Mouse (Mus musculus) liver, embryonic 14.5 days (tissue): ENCODE measurements around the gene Opcml.

ENCODE experiments used
- CTCF ChIP-seq: IDR thresholded peaks from 2 replicates; pipeline ENCODE4 v1.5.1; 2016; ENCODE audit warnings: antibody characterized with exemption, low read depth, control low read depth
- EP300 ChIP-seq: IDR thresholded peaks from 2 replicates; pipeline ENCODE4 v1.6.1; 2016; ENCODE audit warnings: antibody characterized with exemption, low read depth

DNA sequence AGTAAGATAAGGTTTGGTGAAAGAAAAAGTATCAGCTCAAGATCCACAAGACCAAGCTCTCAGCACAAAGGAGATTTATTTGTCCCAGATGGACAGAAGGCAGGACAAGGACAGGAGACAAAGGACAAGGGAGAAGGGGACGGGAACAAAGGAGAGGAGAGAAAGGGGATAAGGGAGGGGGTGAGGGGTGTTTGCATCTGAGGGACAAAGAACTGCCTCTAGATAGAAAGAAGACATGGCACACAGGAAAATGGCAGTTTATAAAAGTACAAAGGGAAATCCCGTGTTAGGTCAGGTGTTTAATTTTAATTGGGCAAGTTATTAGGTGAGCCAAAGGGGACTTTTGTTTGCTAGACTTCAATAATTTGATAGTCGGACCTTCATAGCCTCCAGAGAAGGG, 801.6 kb downstream of the Opcml start:
- no peak for TF ChIP-seq EP300
- TF ChIP-seq CTCF = no peak
